Mouse (Mus musculus): ENCODE data around the gene Nrd1.

Nrd1 gene

GRCm38 (mm10) chr4:109029857-109030256, 29.4 kb downstream of the Nrd1 start:
- DNase-seq, result no peak

GRCm38 (mm10) chr4:109030266-109030665, 29.8 kb downstream of the Nrd1 start:
- no peak for DNase-seq

- DNase-seq, result peak; percentile 46
Measured at GRCm38 (mm10) chr4:109036327-109036726, 35.9 kb downstream of the Nrd1 start.

GRCm38 (mm10) chr4:109042739-109043138, 42.3 kb downstream of the Nrd1 start:
- DNase-seq, result no peak

GRCm38 (mm10) chr4:109043294-109043693, 42.8 kb downstream of the Nrd1 start:
- no peak for DNase-seq

GRCm38 (mm10) chr4:109043756-109044155, 43.3 kb downstream of the Nrd1 start:
- no peak for DNase-seq

GRCm38 (mm10) chr4:109048258-109048657, 47.8 kb downstream of the Nrd1 start:
- no peak for DNase-seq

- DNase-seq, result no peak
Measured at GRCm38 (mm10) chr4:109052282-109052681, 51.8 kb downstream of the Nrd1 start.

GRCm38 (mm10) chr4:109054003-109054402, 53.5 kb downstream of the Nrd1 start:
- DNase-seq, result no peak

GRCm38 (mm10) chr4:109056351-109056750, 55.9 kb downstream of the Nrd1 start:
- DNase-seq, result no peak

GRCm38 (mm10) chr4:109057640-109058039, 57.2 kb downstream of the Nrd1 start:
- DNase-seq, result no peak

- DNase-seq, result no peak
Measured at GRCm38 (mm10) chr4:109059255-109059821, 58.9 kb downstream of the Nrd1 start.

GRCm38 (mm10) chr4:109064941-109065340, 64.5 kb downstream of the Nrd1 start:
- no peak for DNase-seq

- no peak for DNase-seq
Measured at GRCm38 (mm10) chr4:109065714-109066113, 65.3 kb downstream of the Nrd1 start.

GRCm38 (mm10) chr4:109072891-109073290, 72.4 kb downstream of the Nrd1 start:
- no peak for DNase-seq

- no peak for DNase-seq
Measured at GRCm38 (mm10) chr4:109073296-109073695, 72.8 kb downstream of the Nrd1 start.

GRCm38 (mm10) chr4:109078941-109079340, 78.5 kb downstream of the Nrd1 start:
- no peak for DNase-seq

GRCm38 (mm10) chr4:109079676-109080075, 79.2 kb downstream of the Nrd1 start:
- no peak for DNase-seq

- DNase-seq, result peak; percentile 8
Measured at GRCm38 (mm10) chr4:109080118-109080517, 79.7 kb downstream of the Nrd1 start.

GRCm38 (mm10) chr4:109089171-109089570, 88.7 kb downstream of the Nrd1 start:
- no peak for DNase-seq

GRCm38 (mm10) chr4:109089999-109090398, 89.5 kb downstream of the Nrd1 start:
- no peak for DNase-seq

GRCm38 (mm10) chr4:109091241-109091777, 90.9 kb downstream of the Nrd1 start:
- DNase-seq, result no peak

GRCm38 (mm10) chr4:109092344-109092743, 91.9 kb downstream of the Nrd1 start:
- DNase-seq, result no peak

GRCm38 (mm10) chr4:109094269-109094668, 93.8 kb downstream of the Nrd1 start:
- DNase-seq, result no peak

- DNase-seq, result no peak
Measured at GRCm38 (mm10) chr4:109098861-109099260, 98.4 kb downstream of the Nrd1 start.

Data from embryo, embryonic 11 days (tissue).